Mouse (Mus musculus) myocyte (in vitro differentiated cells): ENCODE measurements around the gene Mrpl45. TPM values are rescaled to one million over a fixed set of nuclear protein-coding genes. Genes with fewer than 3 reads are reported as not detected.

Source experiments
- H3K27me3 ChIP-seq: one replicate; pipeline ENCODE4 v1.6.1; 2011; ENCODE audit not compliant: control insufficient read depth, insufficient read depth, insufficient read length
- H3K36me3 ChIP-seq: one replicate; pipeline ENCODE4 v1.6.1; 2011; ENCODE audit not compliant: control insufficient read depth, insufficient read depth
- H3K4me2 ChIP-seq: one replicate; pipeline ENCODE4 v1.6.1; 2011; ENCODE audit warnings: low read depth, control low read depth
- H3K4me3 ChIP-seq: one replicate; pipeline ENCODE4 v1.5.1; 2011; ENCODE audit warnings: mild to moderate bottlenecking, control low read depth, moderate library complexity
- H3K79me2 ChIP-seq: one replicate; pipeline ENCODE4 v1.6.1; 2011; ENCODE audit not compliant: control insufficient read depth, insufficient read depth
- H3ac ChIP-seq: one replicate; pipeline ENCODE4 v1.6.1; 2011; ENCODE audit not compliant: control insufficient read depth, insufficient read length
- CEBPB ChIP-seq: IDR thresholded peaks from 2 replicates; pipeline ENCODE4 v1.6.1; 2011; ENCODE audit warnings: mild to moderate bottlenecking, moderate library complexity; ENCODE audit not compliant: poor library complexity, insufficient read depth, severe bottlenecking
- E2F4 ChIP-seq: IDR thresholded peaks from one replicate; pipeline ENCODE4 v1.6.1; 2011; ENCODE audit warnings: mild to moderate bottlenecking, control low read depth, moderate library complexity; ENCODE audit not compliant: insufficient read depth
- MAX ChIP-seq: IDR thresholded peaks from one replicate; pipeline ENCODE4 v1.6.1; 2011; ENCODE audit warnings: low read depth, mild to moderate bottlenecking, control low read depth
- MYOD1 ChIP-seq, 3 experiments: IDR thresholded peaks; one replicate each; pipeline ENCODE4 v1.6.1; 2011; ENCODE audit warnings: control low read depth in 2 of 3, low read depth in 2 of 3, mild to moderate bottlenecking in 2 of 3, moderate library complexity in 1 of 3; ENCODE audit not compliant: insufficient read length in 2 of 3, control insufficient read depth in 1 of 3
- MYOG ChIP-seq, 3 experiments: IDR thresholded peaks; one replicate each; pipeline ENCODE4 v1.6.1; 2011; ENCODE audit warnings: control low read depth in 2 of 3, low read depth in 2 of 3, mild to moderate bottlenecking in 2 of 3; ENCODE audit not compliant: insufficient read length in 2 of 3, control insufficient read depth in 1 of 3, insufficient read depth in 1 of 3
- POLR2A ChIP-seq: IDR thresholded peaks from one replicate; pipeline ENCODE4 v1.6.1; 2011; ENCODE audit warnings: low read depth, mild to moderate bottlenecking, control low read depth, moderate library complexity; ENCODE audit not compliant: insufficient read length
- POLR2AphosphoS2 ChIP-seq: IDR thresholded peaks from one replicate; pipeline ENCODE4 v1.6.1; 2011; ENCODE audit warnings: low read depth, control low read depth; ENCODE audit not compliant: insufficient read length
- REST ChIP-seq: IDR thresholded peaks from one replicate; pipeline ENCODE4 v1.6.1; 2011; ENCODE audit warnings: mild to moderate bottlenecking, control low read depth, moderate library complexity; ENCODE audit not compliant: insufficient read depth, insufficient read length
- SRF ChIP-seq: IDR thresholded peaks from one replicate; pipeline ENCODE4 v1.6.1; 2011; ENCODE audit warnings: low read depth; ENCODE audit not compliant: control insufficient read depth, insufficient read length
- TCF12 ChIP-seq: IDR thresholded peaks from one replicate; pipeline ENCODE4 v1.6.1; 2011; ENCODE audit warnings: mild to moderate bottlenecking, control low read depth; ENCODE audit not compliant: poor library complexity, insufficient read depth, severe bottlenecking
- TCF3 ChIP-seq: IDR thresholded peaks from one replicate; pipeline ENCODE4 v1.6.1; 2011; ENCODE audit warnings: low read depth, control low read depth; ENCODE audit not compliant: insufficient read length
- USF1 ChIP-seq: IDR thresholded peaks from one replicate; pipeline ENCODE4 v1.6.1; 2011; ENCODE audit warnings: low read depth, mild to moderate bottlenecking, control low read depth, moderate library complexity
- polyA plus RNA-seq: library from polyadenylated mRNA; unstranded; fragments of >200 nt; fragmentation: generic; extraction: Trizol; gene quantifications from one replicate; pipeline ENCODE4 v1.2.1, GENCODE M21; 2012; ENCODE audit warnings: missing spikeins

Gene Mrpl45
- polyA plus RNA-seq, 1 experiment = 36.3 TPM

- TF ChIP-seq TCF12 (no peak), MYOD1 (IDR thresholded peaks at IDR 0.05; ENCODE audit: control insufficient read depth in 1 of 3, insufficient read length in 2 of 3, low read depth in 2 of 3) (no peak), TCF3 (no peak), POLR2A (no peak), POLR2AphosphoS2 (no peak), E2F4 (no peak), USF1 (no peak), REST (no peak), CEBPB (no peak), SRF (no peak), MYOG (IDR thresholded peaks at IDR 0.05; ENCODE audit: control insufficient read depth in 1 of 3, insufficient read depth in 1 of 3, insufficient read length in 2 of 3, low read depth in 2 of 3) (no peak), MAX (no peak)
- no peaks in the 10 kb centered on the region for H3K27me3 ChIP-seq
- H3ac ChIP-seq = no peak overlapping the region
- H3K4me2 ChIP-seq = no peak overlapping the region
- peaks cover 97% of the 10 kb centered on the region for H3K79me2 ChIP-seq
- no peak overlapping the region for H3K4me3 ChIP-seq
- no peaks in the 10 kb centered on the region for H3K36me3 ChIP-seq
Measured at GRCm38 (mm10) chr11:97275349-97275748, 40.2 kb upstream of the Mrpl45 start.

- Histone ChIP-seq H3K4me2 (peak overlapping the region; percentile 20), H3K4me3 (no peak overlapping the region), H3K36me3 (no peaks in the 10 kb centered on the region), H3K27me3 (no peaks in the 10 kb centered on the region), H3ac (no peak overlapping the region), H3K79me2 (peaks cover 91% of the 10 kb centered on the region)
- TF ChIP-seq SRF = no peak
- no peak for TF ChIP-seq CEBPB
- TF ChIP-seq MAX = no peak
- no peak for TF ChIP-seq POLR2A
- TF ChIP-seq POLR2AphosphoS2 = no peak
- no peak for TF ChIP-seq REST
- TF ChIP-seq TCF3 = no peak
- TF ChIP-seq USF1 = no peak
- no peak for TF ChIP-seq TCF12
- no peak for TF ChIP-seq E2F4
- no peak for TF ChIP-seq MYOG (IDR thresholded peaks at IDR 0.05; ENCODE audit: control insufficient read depth in 1 of 3, insufficient read depth in 1 of 3, insufficient read length in 2 of 3, low read depth in 2 of 3)
- no peak for TF ChIP-seq MYOD1 (IDR thresholded peaks at IDR 0.05; ENCODE audit: control insufficient read depth in 1 of 3, insufficient read length in 2 of 3, low read depth in 2 of 3)
Measured at GRCm38 (mm10) chr11:97276019-97276418, 39.5 kb upstream of the Mrpl45 start.

GRCm38 (mm10) chr11:97277166-97277565 is 38.4 kb upstream of the Mrpl45 start:
- H3ac ChIP-seq = no peak overlapping the region
- peaks cover 79% of the 10 kb centered on the region for H3K79me2 ChIP-seq
- no peak for TF ChIP-seq MAX
- TF ChIP-seq MYOD1 (IDR thresholded peaks at IDR 0.05; ENCODE audit: control insufficient read depth in 1 of 3, insufficient read length in 2 of 3, low read depth in 2 of 3) = no peak
- TF ChIP-seq TCF12 = no peak
- H3K27me3 ChIP-seq = no peaks in the 10 kb centered on the region
- H3K4me3 ChIP-seq = no peak overlapping the region
- peak overlapping the region; percentile 78 for H3K4me2 ChIP-seq
- no peaks in the 10 kb centered on the region for H3K36me3 ChIP-seq

- Histone ChIP-seq H3ac (no peak overlapping the region), H3K4me3 (peak overlapping the region; percentile 92), H3K4me2 (peak overlapping the region; percentile 78), H3K27me3 (no peaks in the 10 kb centered on the region), H3K36me3 (no peaks in the 10 kb centered on the region), H3K79me2 (peaks cover 66% of the 10 kb centered on the region)
- no peak for TF ChIP-seq SRF
- no peak for TF ChIP-seq POLR2AphosphoS2
Measured at GRCm38 (mm10) chr11:97278456-97278855, 37.1 kb upstream of the Mrpl45 start.

GRCm38 (mm10) chr11:97279040-97279404 is 36.5 kb upstream of the Mrpl45 start:
- Histone ChIP-seq H3K4me3 (peak overlapping the region; percentile 92), H3K79me2 (peaks cover 61% of the 10 kb centered on the region), H3K27me3 (no peaks in the 10 kb centered on the region), H3K36me3 (no peaks in the 10 kb centered on the region), H3K4me2 (peak overlapping the region; percentile 78), H3ac (peak overlapping the region; percentile 80)
- TF ChIP-seq POLR2AphosphoS2 (no peak), USF1 (no peak), MAX (no peak), CEBPB (no peak), E2F4 (no peak), POLR2A (no peak), TCF12 (no peak), TCF3 (no peak), REST (no peak), MYOG (IDR thresholded peaks at IDR 0.05; ENCODE audit: control insufficient read depth in 1 of 3, insufficient read depth in 1 of 3, insufficient read length in 2 of 3, low read depth in 2 of 3) (no peak), MYOD1 (IDR thresholded peaks at IDR 0.05; ENCODE audit: control insufficient read depth in 1 of 3, insufficient read length in 2 of 3, low read depth in 2 of 3) (no peak), SRF (no peak)
